Mouse (Mus musculus): Measurements from ENCODE around the gene Mta3. TPM values are rescaled to one million over a fixed set of nuclear protein-coding genes. Genes with fewer than 3 reads are reported as not detected.
A peak's percentile ranks its signal among the peaks of the same experiment; 100 is the strongest.

Gene Mta3
- polyA plus RNA-seq, 1 experiment from 2014 or later = 44.6 TPM

DNA sequence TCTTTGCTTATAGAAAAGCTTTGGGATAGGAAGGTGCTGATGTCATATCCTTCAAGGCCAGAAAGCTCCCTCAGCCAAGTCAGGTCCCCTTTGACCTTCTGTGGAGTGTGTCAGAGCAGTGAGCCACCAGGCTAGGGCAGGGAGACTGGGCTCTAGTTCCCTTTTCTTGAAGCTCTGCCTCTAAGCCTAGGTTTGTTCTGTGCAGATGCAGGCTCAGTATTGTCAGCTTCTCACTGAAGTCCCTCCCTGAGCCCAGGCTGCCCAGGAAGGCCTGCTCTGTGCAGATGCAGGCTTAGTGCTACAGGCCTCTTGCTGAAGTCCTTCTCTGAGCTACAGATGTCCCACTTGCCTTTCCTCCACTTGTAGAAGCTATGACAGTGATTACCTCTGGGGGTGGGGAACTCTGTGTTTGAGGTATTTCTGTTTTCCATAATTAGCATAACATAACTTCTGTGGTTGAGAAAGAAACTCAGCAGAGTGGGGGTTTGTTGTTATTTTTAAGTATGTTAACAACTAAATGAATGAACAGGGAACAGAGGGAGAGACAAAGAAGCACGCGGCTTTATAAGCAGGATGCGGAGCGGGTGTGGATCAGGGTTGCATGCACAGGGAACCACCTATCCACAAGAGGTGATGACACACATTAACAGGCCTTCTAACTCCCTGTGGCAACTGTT is 124.8 kb downstream of the Mta3 start:
- peaks cover 3% of the 10 kb centered on the region for H3K4me1 ChIP-seq (ENCODE audit: control insufficient read depth, insufficient read depth, low read length)
- H3K27me3 ChIP-seq (ENCODE audit: control insufficient read depth, insufficient read depth, low read length) = no peaks in the 10 kb centered on the region
- no peak overlapping the region for H3K4me2 ChIP-seq (ENCODE audit: low read depth, severe bottlenecking)
- DNase-seq (ENCODE audit: low spot score) (no peak), ATAC-seq (ENCODE audit: insufficient number of reproducible peaks, low FRiP score, low TSS enrichment, low read depth) (no peak)
- WGBS = 93% methylated on average over 4 of the region's 4 CpGs
- H3K36me3 ChIP-seq (ENCODE audit: control insufficient read depth, insufficient read depth, low read length) = no peaks in the 10 kb centered on the region
- H3K9ac ChIP-seq (ENCODE audit: low read length) = no peak overlapping the region; the same call in 1 of the 2 replicates
- no peaks in the 10 kb centered on the region for H3K9me3 ChIP-seq (ENCODE audit: control insufficient read depth, low read length)
- H3K4me3 ChIP-seq (ENCODE audit: low read depth, low read length) = no peak overlapping the region
- H3K27ac ChIP-seq (replicated peaks; ENCODE audit: low read depth, low read length) = no peak overlapping the region

DNA sequence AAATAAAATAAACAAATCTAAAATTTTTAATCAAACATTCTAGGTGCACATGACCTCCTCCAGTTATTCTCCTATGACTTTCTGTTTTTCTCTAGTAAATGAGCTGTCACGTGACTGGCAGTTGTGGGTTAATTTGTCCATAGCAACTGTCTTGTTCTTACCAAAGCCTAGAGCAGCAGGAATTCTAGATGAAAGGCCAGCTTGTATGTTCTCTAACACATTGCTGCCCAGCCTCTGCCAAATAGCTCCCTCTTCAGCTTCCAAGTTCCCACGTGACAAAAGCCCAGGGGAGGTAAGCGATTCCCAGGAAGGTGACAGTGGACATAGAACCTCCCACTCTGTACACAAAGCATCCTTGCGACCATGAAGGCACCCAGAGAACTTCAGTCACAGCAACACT is 128.2 kb downstream of the Mta3 start:
- Histone ChIP-seq H3K27ac (replicated peaks; ENCODE audit: low read depth, low read length) (no peak overlapping the region), H3K4me2 (ENCODE audit: low read depth, severe bottlenecking) (no peak overlapping the region), H3K27me3 (ENCODE audit: control insufficient read depth, insufficient read depth, low read length) (no peaks in the 10 kb centered on the region), H3K36me3 (ENCODE audit: control insufficient read depth, insufficient read depth, low read length) (no peaks in the 10 kb centered on the region), H3K4me1 (ENCODE audit: control insufficient read depth, insufficient read depth, low read length) (peaks cover 11% of the 10 kb centered on the region), H3K9me3 (ENCODE audit: control insufficient read depth, low read length) (no peaks in the 10 kb centered on the region), H3K9ac (ENCODE audit: low read length) (no peak overlapping the region), H3K4me3 (ENCODE audit: low read depth, low read length) (no peak overlapping the region)
- DNase-seq (ENCODE audit: low spot score) = no peak
- no peak for ATAC-seq (ENCODE audit: insufficient number of reproducible peaks, low FRiP score, low TSS enrichment, low read depth)
- 64% methylated on average over 4 of the region's 4 CpGs for WGBS

DNA sequence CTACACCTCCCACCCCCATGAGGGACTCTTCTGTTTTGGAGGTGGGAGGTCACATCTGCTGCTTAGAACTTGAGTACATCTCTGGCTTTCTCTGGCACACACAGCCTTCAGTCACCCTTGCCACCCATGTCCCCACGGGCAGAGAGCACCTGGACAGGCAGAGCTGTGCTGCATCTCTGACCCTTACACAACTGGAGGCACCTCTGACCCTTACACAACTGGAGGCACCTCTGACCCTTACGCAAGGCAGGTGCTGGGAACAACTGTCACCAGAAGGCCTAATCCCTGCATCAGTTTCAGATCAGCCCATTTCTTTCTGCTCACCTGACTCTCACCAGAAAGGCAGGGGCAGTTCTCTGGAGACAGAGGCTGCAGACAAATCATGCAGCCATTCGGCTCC is 130.1 kb downstream of the Mta3 start:
- no peak overlapping the region for H3K4me2 ChIP-seq (ENCODE audit: low read depth, severe bottlenecking)

DNA sequence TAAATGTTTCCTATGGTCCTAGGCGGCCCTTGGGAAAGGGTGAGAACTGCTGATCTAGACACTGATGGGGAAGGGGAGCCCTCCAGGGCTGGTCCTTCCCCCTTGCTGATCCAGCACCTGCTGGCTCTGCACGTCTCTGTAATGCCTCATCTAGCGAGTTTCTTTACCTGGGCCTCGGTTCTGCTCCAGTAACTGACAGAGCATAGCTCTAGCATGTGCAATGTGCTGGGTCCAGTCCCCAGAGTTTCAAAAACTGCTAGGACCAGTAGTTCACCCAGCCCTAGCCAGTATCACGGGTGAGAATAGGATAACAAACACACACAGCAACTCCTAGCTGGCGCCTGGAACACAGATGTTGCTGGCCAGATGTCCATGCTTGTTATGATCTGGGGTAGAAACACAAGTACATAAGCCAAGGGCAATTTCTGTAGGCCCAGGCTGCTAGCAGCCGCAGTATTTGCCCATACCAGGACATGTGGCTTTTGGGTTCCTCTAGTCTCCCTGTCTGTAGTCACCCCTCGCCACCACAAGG is 131.8 kb downstream of the Mta3 start:
- DNase-seq (ENCODE audit: low spot score) (peak; percentile 52), ATAC-seq (ENCODE audit: insufficient number of reproducible peaks, low FRiP score, low TSS enrichment, low read depth) (no peak)
- no peak overlapping the region for H3K4me3 ChIP-seq (ENCODE audit: low read depth, low read length)
- peaks cover 11% of the 10 kb centered on the region for H3K4me1 ChIP-seq (ENCODE audit: control insufficient read depth, insufficient read depth, low read length)
- no peaks in the 10 kb centered on the region for H3K27me3 ChIP-seq (ENCODE audit: control insufficient read depth, insufficient read depth, low read length)
- WGBS = 62% methylated on average over 8 of the region's 8 CpGs
- H3K9ac ChIP-seq (ENCODE audit: low read length) = no peak overlapping the region
- H3K36me3 ChIP-seq (ENCODE audit: control insufficient read depth, insufficient read depth, low read length) = no peaks in the 10 kb centered on the region
- no peak overlapping the region for H3K4me2 ChIP-seq (ENCODE audit: low read depth, severe bottlenecking)
- 0 out of 2 replicates have a peak overlapping the region, but pooled peaks have one; percentile 21 for H3K27ac ChIP-seq (replicated peaks; ENCODE audit: low read depth, low read length)
- H3K9me3 ChIP-seq (ENCODE audit: control insufficient read depth, low read length) = no peaks in the 10 kb centered on the region

More for the DNA sequence above, 130.1 kb downstream of the Mta3 start:
- 54% methylated on average over 3 of the region's 3 CpGs for WGBS
- H3K9ac ChIP-seq (ENCODE audit: low read length) = no peak overlapping the region
- no peaks in the 10 kb centered on the region for H3K36me3 ChIP-seq (ENCODE audit: control insufficient read depth, insufficient read depth, low read length)
- no peaks in the 10 kb centered on the region for H3K9me3 ChIP-seq (ENCODE audit: control insufficient read depth, low read length)
- peak overlapping the region; percentile 37; the same call in 1 of the 2 replicates for H3K27ac ChIP-seq (replicated peaks; ENCODE audit: low read depth, low read length)
- DNase-seq (ENCODE audit: low spot score) = no peak
- peaks cover 11% of the 10 kb centered on the region for H3K4me1 ChIP-seq (ENCODE audit: control insufficient read depth, insufficient read depth, low read length)
- H3K27me3 ChIP-seq (ENCODE audit: control insufficient read depth, insufficient read depth, low read length) = no peaks in the 10 kb centered on the region
- H3K4me3 ChIP-seq (ENCODE audit: low read depth, low read length) = no peak overlapping the region
- ATAC-seq (ENCODE audit: insufficient number of reproducible peaks, low FRiP score, low TSS enrichment, low read depth) = no peak

- Histone ChIP-seq H3K27me3 (ENCODE audit: control insufficient read depth, insufficient read depth, low read length) (no peaks in the 10 kb centered on the region), H3K9me3 (ENCODE audit: control insufficient read depth, low read length) (no peaks in the 10 kb centered on the region), H3K4me3 (ENCODE audit: low read depth, low read length) (no peak overlapping the region), H3K4me2 (ENCODE audit: low read depth, severe bottlenecking) (no peak overlapping the region), H3K9ac (ENCODE audit: low read length) (no peak overlapping the region), H3K36me3 (ENCODE audit: control insufficient read depth, insufficient read depth, low read length) (no peaks in the 10 kb centered on the region), H3K4me1 (ENCODE audit: control insufficient read depth, insufficient read depth, low read length) (peaks cover 11% of the 10 kb centered on the region), H3K27ac (replicated peaks; ENCODE audit: low read depth, low read length) (no peak overlapping the region)
- ATAC-seq (ENCODE audit: insufficient number of reproducible peaks, low FRiP score, low TSS enrichment, low read depth) = no peak
- 69% methylated on average over 9 of the region's 9 CpGs for WGBS
- DNase-seq (ENCODE audit: low spot score) = no peak
Observed at GRCm38 (mm10) chr17:83839132-83839531, 133.2 kb downstream of the Mta3 start.

DNA sequence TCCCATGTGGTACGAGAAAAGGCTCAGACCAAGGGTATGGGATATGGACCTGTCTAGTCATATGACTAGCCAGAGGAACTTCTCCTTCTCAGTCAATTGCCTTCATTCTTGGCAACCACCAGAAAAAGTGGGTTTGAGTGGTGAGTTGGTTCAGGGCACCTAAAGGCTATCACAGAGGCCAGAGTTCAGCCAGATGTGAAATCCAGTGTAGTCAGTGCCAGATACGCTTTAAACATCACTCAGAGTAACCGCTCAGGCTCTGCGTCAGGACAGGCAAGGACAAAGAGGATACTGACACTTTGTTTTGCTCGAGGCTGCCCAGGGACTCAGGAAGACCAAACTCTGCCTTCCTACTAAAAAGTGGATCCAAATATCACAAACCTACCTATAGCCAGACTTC is 135.0 kb downstream of the Mta3 start:
- H3K9ac ChIP-seq (ENCODE audit: low read length) = no peak overlapping the region
- H3K9me3 ChIP-seq (ENCODE audit: control insufficient read depth, low read length) = no peaks in the 10 kb centered on the region
- H3K36me3 ChIP-seq (ENCODE audit: control insufficient read depth, insufficient read depth, low read length) = no peaks in the 10 kb centered on the region
- no peak for ATAC-seq (ENCODE audit: insufficient number of reproducible peaks, low FRiP score, low TSS enrichment, low read depth)
- DNase-seq (ENCODE audit: low spot score) = no peak
- 87% methylated on average over 5 of the region's 5 CpGs for WGBS
- H3K4me1 ChIP-seq (ENCODE audit: control insufficient read depth, insufficient read depth, low read length) = peaks cover 5% of the 10 kb centered on the region; the same call in 1 of the 2 replicates
- no peaks in the 10 kb centered on the region for H3K27me3 ChIP-seq (ENCODE audit: control insufficient read depth, insufficient read depth, low read length)
- H3K4me2 ChIP-seq (ENCODE audit: low read depth, severe bottlenecking) = no peak overlapping the region
- H3K4me3 ChIP-seq (ENCODE audit: low read depth, low read length) = no peak overlapping the region
- H3K27ac ChIP-seq (replicated peaks; ENCODE audit: low read depth, low read length) = no peak overlapping the region

GRCm38 (mm10) chr17:83843780-83844179 is 137.8 kb downstream of the Mta3 start:
- H3K27me3 ChIP-seq (ENCODE audit: control insufficient read depth, insufficient read depth, low read length) = no peaks in the 10 kb centered on the region
- ATAC-seq (ENCODE audit: insufficient number of reproducible peaks, low FRiP score, low TSS enrichment, low read depth) = no peak

DNA sequence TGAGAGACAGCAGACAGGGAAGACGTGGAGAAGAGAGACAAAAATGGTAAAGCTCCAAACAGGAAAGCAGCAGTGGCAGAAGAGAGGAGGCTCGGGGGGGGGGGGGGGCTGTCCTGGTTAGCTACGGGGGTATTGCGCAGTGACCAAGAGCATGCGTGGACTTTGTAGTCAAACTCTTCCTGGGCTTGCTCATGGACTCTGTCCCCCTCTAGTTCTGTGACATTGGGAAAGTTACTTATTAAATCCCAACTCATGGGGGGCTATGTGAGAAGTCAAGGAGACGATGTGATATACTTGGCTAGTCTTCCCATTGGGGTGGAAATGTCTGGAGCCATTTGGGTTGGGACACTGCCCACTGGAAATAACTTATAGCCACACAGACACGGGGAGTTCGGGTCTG is 139.6 kb downstream of the Mta3 start:
- ATAC-seq (ENCODE audit: insufficient number of reproducible peaks, low FRiP score, low TSS enrichment, low read depth) = no peak

More at GRCm38 (mm10) chr17:83843780-83844179, 137.8 kb downstream of the Mta3 start:
- Histone ChIP-seq H3K4me2 (ENCODE audit: low read depth, severe bottlenecking) (no peak overlapping the region), H3K4me3 (ENCODE audit: low read depth, low read length) (no peak overlapping the region), H3K36me3 (ENCODE audit: control insufficient read depth, insufficient read depth, low read length) (no peaks in the 10 kb centered on the region), H3K4me1 (ENCODE audit: control insufficient read depth, insufficient read depth, low read length) (peaks cover under 1% of the 10 kb centered on the region; the same call in 1 of the 2 replicates), H3K27ac (replicated peaks; ENCODE audit: low read depth, low read length) (no peak overlapping the region), H3K9ac (ENCODE audit: low read length) (no peak overlapping the region), H3K9me3 (ENCODE audit: control insufficient read depth, low read length) (no peaks in the 10 kb centered on the region)
- WGBS = 75% methylated on average over 7 of the region's 7 CpGs
- DNase-seq (ENCODE audit: low spot score) = no peak

More for the DNA sequence above, 139.6 kb downstream of the Mta3 start:
- no peak overlapping the region for H3K9ac ChIP-seq (ENCODE audit: low read length)
- H3K27me3 ChIP-seq (ENCODE audit: control insufficient read depth, insufficient read depth, low read length) = no peaks in the 10 kb centered on the region
- H3K9me3 ChIP-seq (ENCODE audit: control insufficient read depth, low read length) = no peaks in the 10 kb centered on the region
- no peak overlapping the region for H3K4me2 ChIP-seq (ENCODE audit: low read depth, severe bottlenecking)
- WGBS = 83% methylated on average over 8 of the region's 8 CpGs
- no peak overlapping the region for H3K27ac ChIP-seq (replicated peaks; ENCODE audit: low read depth, low read length)
- no peaks in the 10 kb centered on the region for H3K36me3 ChIP-seq (ENCODE audit: control insufficient read depth, insufficient read depth, low read length)
- no peak for DNase-seq (ENCODE audit: low spot score)
- peaks cover 5% of the 10 kb centered on the region; the same call in 1 of the 2 replicates for H3K4me1 ChIP-seq (ENCODE audit: control insufficient read depth, insufficient read depth, low read length)
- H3K4me3 ChIP-seq (ENCODE audit: low read depth, low read length) = no peak overlapping the region

All from limb, embryonic 11.5 days (tissue).